8 mouse cellular contexts compared by ENCODE assay signal in genomic region chr8:70527111-70527511, GRCm38 (mm10). TPM values are rescaled to one million over a fixed set of nuclear protein-coding genes. Genes with fewer than 3 reads are reported as not detected.
DNase-seq lines count a peak whose midpoint lies in the region; ATAC-seq and TF ChIP-seq lines count a peak whose summit lies in the region.

No protein-coding gene starts in this region.

- H3K4me1 ChIP-seq in embryonic facial prominence, embryonic 12.5 days: peaks cover 26% of the 10 kb centered on the region
- peaks cover 27% of the 10 kb centered on the region for H3K4me1 ChIP-seq in intestine, embryonic 15.5 days (replicated peaks)

- TF ChIP-seq POLR2A in myocyte (IDR thresholded peaks at IDR 0.05; ENCODE audit: insufficient read length, low read depth): no peak

- peak overlapping the region; percentile 79 for H3K4me2 ChIP-seq in embryonic facial prominence, embryonic 12.5 days (replicated peaks)
- peak overlapping the region; percentile 58 for H3K4me2 ChIP-seq in intestine, embryonic 15.5 days (replicated peaks)
- peak overlapping the region; percentile 66 for H3K4me2 ChIP-seq in myocyte (ENCODE audit: low read depth)

- TF ChIP-seq CTCF in layer of hippocampus, adult 2 months (conservative IDR thresholded peaks at IDR 0.05): no peak

- H3K4me3 ChIP-seq in layer of hippocampus, adult 2 months: peak overlapping the region; percentile 96
- H3K4me3 ChIP-seq in embryonic facial prominence, embryonic 12.5 days: peak overlapping the region; percentile 72
- peak overlapping the region; percentile 88 for H3K4me3 ChIP-seq in intestine, embryonic 15.5 days (replicated peaks)
- peak overlapping the region; percentile 81 for H3K4me3 ChIP-seq in myocyte

- no peaks in the 10 kb centered on the region for H3K9me3 ChIP-seq in embryonic facial prominence, embryonic 12.5 days
- no peaks in the 10 kb centered on the region for H3K9me3 ChIP-seq in intestine, embryonic 15.5 days

- peaks cover 28% of the 10 kb centered on the region for H3K36me3 ChIP-seq in embryonic facial prominence, embryonic 12.5 days
- peaks cover 22% of the 10 kb centered on the region for H3K36me3 ChIP-seq in intestine, embryonic 15.5 days
- peaks cover 6% of the 10 kb centered on the region for H3K36me3 ChIP-seq in myocyte (ENCODE audit: control insufficient read depth, insufficient read depth)

- 2% methylated on average over 8 of the region's 8 CpGs for WGBS in embryonic facial prominence, embryonic 12.5 days
- WGBS in intestine, embryonic 15.5 days: 2% methylated on average over 8 of the region's 8 CpGs

- H3K9ac ChIP-seq in embryonic facial prominence, embryonic 12.5 days: peak overlapping the region; percentile 81
- H3K9ac ChIP-seq in intestine, embryonic 15.5 days: peak overlapping the region; percentile 98

- ATAC-seq in embryonic facial prominence, embryonic 12.5 days (ENCODE audit: insufficient number of reproducible peaks, insufficient read depth, low FRiP score, low TSS enrichment): no peak
- peak; percentile 51 for ATAC-seq in intestine, embryonic 15.5 days
- ATAC-seq in activated CD4-positive, CD25-positive, alpha-beta regulatory T cell, adult 4 months: no peak

- peaks cover 17% of the 10 kb centered on the region for H3K79me2 ChIP-seq in myocyte (ENCODE audit: control insufficient read depth, insufficient read depth)

- no peaks in the 10 kb centered on the region for H3K27me3 ChIP-seq in embryonic facial prominence, embryonic 12.5 days
- no peaks in the 10 kb centered on the region for H3K27me3 ChIP-seq in intestine, embryonic 15.5 days (replicated peaks)
- no peaks in the 10 kb centered on the region for H3K27me3 ChIP-seq in myocyte (ENCODE audit: control insufficient read depth, insufficient read depth, insufficient read length)

- peak overlapping the region; percentile 67 for H3ac ChIP-seq in myocyte (ENCODE audit: control insufficient read depth, insufficient read length)

- peak overlapping the region; percentile 96 for H3K27ac ChIP-seq in layer of hippocampus, adult 2 months
- H3K27ac ChIP-seq in embryonic facial prominence, embryonic 12.5 days: 0 out of 2 replicates have a peak overlapping the region, but pooled peaks have one; percentile 79
- H3K27ac ChIP-seq in intestine, embryonic 15.5 days: peak overlapping the region; percentile 92

- DNase-seq in layer of hippocampus, adult 2 months (ENCODE audit: low spot score in 2 of 2): no peak
- DNase-seq in layer of hippocampus, adult 9-11 months: no peak
- DNase-seq in ovary, postnatal 14 days (ENCODE audit: low spot score): no peak
- DNase-seq in layer of hippocampus, postnatal 25 days (ENCODE audit: extremely low spot score in 1 of 2, low spot score in 1 of 2): no peak

TF ChIP-seq in myocyte, 11 proteins besides CTCF, POLR2A, EP300 and RAD21:
- TF ChIP-seq TCF3 (IDR thresholded peaks at IDR 0.05; ENCODE audit: insufficient read length, low read depth) (no peak), REST (IDR thresholded peaks at IDR 0.05; ENCODE audit: insufficient read depth, insufficient read length) (no peak), MAX (IDR thresholded peaks at IDR 0.05; ENCODE audit: low read depth) (no peak), MYOD1 (IDR thresholded peaks at IDR 0.05; ENCODE audit: control insufficient read depth in 1 of 3, insufficient read length in 2 of 3, low read depth in 2 of 3) (no peak), E2F4 (IDR thresholded peaks at IDR 0.05; ENCODE audit: insufficient read depth) (no peak), TCF12 (IDR thresholded peaks at IDR 0.05; ENCODE audit: insufficient read depth, poor library complexity, severe bottlenecking) (no peak), POLR2AphosphoS2 (IDR thresholded peaks at IDR 0.05; ENCODE audit: insufficient read length, low read depth) (no peak), MYOG (IDR thresholded peaks at IDR 0.05; ENCODE audit: control insufficient read depth in 1 of 3, insufficient read depth in 1 of 3, insufficient read length in 2 of 3, low read depth in 2 of 3) (no peak), CEBPB (IDR thresholded peaks at IDR 0.05; ENCODE audit: insufficient read depth, poor library complexity, severe bottlenecking) (no peak), SRF (IDR thresholded peaks at IDR 0.05; ENCODE audit: control insufficient read depth, insufficient read length, low read depth) (no peak), USF1 (IDR thresholded peaks at IDR 0.05; ENCODE audit: low read depth) (no peak)

RNA-seq across cellular contexts. Expression of gene Fkbp8, which starts 0.4 kb away (rescaled TPM):
- total RNA-seq in layer of hippocampus, adult 2 months (2021): 100 to 1,000 TPM; 447 to 453 TPM
- 306 and 327 TPM in 2 replicates for polyA plus RNA-seq in embryonic facial prominence, embryonic 12.5 days (2016; fragmentation: Nextera tagmentation; extraction: Ambion mirVana)
- 277 and 331 TPM in 2 replicates for polyA plus RNA-seq in intestine, embryonic 15.5 days (2015; fragmentation: Nextera tagmentation; extraction: Ambion mirVana)
- 329 TPM for polyA plus RNA-seq in myocyte (2012; fragmentation: generic; extraction: Trizol)
- total RNA-seq in layer of hippocampus, postnatal 25 days (2021): 100 to 1,000 TPM; 432 to 468 TPM
- polyA plus RNA-seq in activated CD4-positive, CD25-positive, alpha-beta regulatory T cell, adult 4 months (2017; shearing (Covaris generic)): 100 to 1,000 TPM; 131 to 163 TPM

RNA-seq across cellular contexts. Expression of gene Kxd1, which starts 0.6 kb away (rescaled TPM):
- total RNA-seq in layer of hippocampus, adult 2 months (2021): 10 to 100 TPM; 37.2 to 40.7 TPM
- polyA plus RNA-seq in embryonic facial prominence, embryonic 12.5 days (2016; fragmentation: Nextera tagmentation; extraction: Ambion mirVana): 53.0 and 54.7 TPM in 2 replicates
- polyA plus RNA-seq in intestine, embryonic 15.5 days (2015; fragmentation: Nextera tagmentation; extraction: Ambion mirVana): 60.5 and 65.8 TPM in 2 replicates
- 73.8 TPM for polyA plus RNA-seq in myocyte (2012; fragmentation: generic; extraction: Trizol)
- 10 to 100 TPM; 37.8 to 38.0 TPM for total RNA-seq in layer of hippocampus, postnatal 25 days (2021)
- polyA plus RNA-seq in activated CD4-positive, CD25-positive, alpha-beta regulatory T cell, adult 4 months (2017; shearing (Covaris generic)): 100 to 1,000 TPM; 176 to 180 TPM

RNA-seq across cellular contexts. Expression of gene Ell, which starts 12.1 kb away (rescaled TPM):
- total RNA-seq in layer of hippocampus, adult 2 months (2021): 10 to 100 TPM; 20.5 to 24.4 TPM
- polyA plus RNA-seq in embryonic facial prominence, embryonic 12.5 days (2016; fragmentation: Nextera tagmentation; extraction: Ambion mirVana): 19.1 TPM in 2 replicates
- 15.9 TPM in 2 replicates for polyA plus RNA-seq in intestine, embryonic 15.5 days (2015; fragmentation: Nextera tagmentation; extraction: Ambion mirVana)
- 12.7 TPM for polyA plus RNA-seq in myocyte (2012; fragmentation: generic; extraction: Trizol)
- 10 to 100 TPM; 20.3 to 23.5 TPM for total RNA-seq in layer of hippocampus, postnatal 25 days (2021)
- 10 to 100 TPM; 27.8 to 35.2 TPM for polyA plus RNA-seq in activated CD4-positive, CD25-positive, alpha-beta regulatory T cell, adult 4 months (2017; shearing (Covaris generic))

RNA-seq across cellular contexts. Expression of gene Uba52, which starts 16.5 kb away (rescaled TPM):
- total RNA-seq in layer of hippocampus, adult 2 months (2021): 1,000 to 10,000 TPM in 1 of 2 experiments, 100 to 1,000 TPM in 1; 970 to 1,000 TPM
- 863 and 916 TPM in 2 replicates for polyA plus RNA-seq in embryonic facial prominence, embryonic 12.5 days (2016; fragmentation: Nextera tagmentation; extraction: Ambion mirVana)
- polyA plus RNA-seq in intestine, embryonic 15.5 days (2015; fragmentation: Nextera tagmentation; extraction: Ambion mirVana): 957 and 992 TPM in 2 replicates
- 2,253 TPM for polyA plus RNA-seq in myocyte (2012; fragmentation: generic; extraction: Trizol)
- 1,000 to 10,000 TPM; 1,005 to 1,128 TPM for total RNA-seq in layer of hippocampus, postnatal 25 days (2021)
- 1,000 to 10,000 TPM; 3,631 to 4,013 TPM for polyA plus RNA-seq in activated CD4-positive, CD25-positive, alpha-beta regulatory T cell, adult 4 months (2017; shearing (Covaris generic))

RNA-seq across cellular contexts. Expression of gene Rex1bd, which starts 20.6 kb away (rescaled TPM):
- total RNA-seq in layer of hippocampus, adult 2 months (2021): 10 to 100 TPM; 93.9 to 98.1 TPM
- 145 and 146 TPM in 2 replicates for polyA plus RNA-seq in embryonic facial prominence, embryonic 12.5 days (2016; fragmentation: Nextera tagmentation; extraction: Ambion mirVana)
- polyA plus RNA-seq in intestine, embryonic 15.5 days (2015; fragmentation: Nextera tagmentation; extraction: Ambion mirVana): 121 and 132 TPM in 2 replicates
- 259 TPM for polyA plus RNA-seq in myocyte (2012; fragmentation: generic; extraction: Trizol)
- 100 to 1,000 TPM in 1 of 2 experiments, 10 to 100 TPM in 1; 91.1 to 101 TPM for total RNA-seq in layer of hippocampus, postnatal 25 days (2021)
- polyA plus RNA-seq in activated CD4-positive, CD25-positive, alpha-beta regulatory T cell, adult 4 months (2017; shearing (Covaris generic)): 10 to 100 TPM; 89.0 to 95.4 TPM
